Mouse (Mus musculus) bone marrow, adult 2 months (tissue): ENCODE measurements around the gene 2610028H24Rik. TPM values are rescaled to one million over a fixed set of nuclear protein-coding genes. Genes with fewer than 3 reads are reported as not detected.

ENCODE experiments used
- H3K27ac ChIP-seq: fragments of 200-500 bp; 2 replicates; pipeline ENCODE4 v1.5.1; 2012; ENCODE audit warnings: low read depth, mild to moderate bottlenecking, control low read depth, inconsistent platforms, low read length; ENCODE audit not compliant: control insufficient read depth, poor library complexity, insufficient read depth
- H3K4me1 ChIP-seq: fragments of 200-500 bp; 2 replicates; pipeline ENCODE4 v1.6.1; 2011; ENCODE audit warnings: low read length; ENCODE audit not compliant: control insufficient read depth, insufficient read depth
- H3K4me3 ChIP-seq: fragments of 200-500 bp; replicated peaks from 2 replicates; pipeline ENCODE3; 2011; ENCODE audit warnings: mild to moderate bottlenecking, low read depth, low read length, control low read depth; ENCODE audit not compliant: control insufficient read depth
- CTCF ChIP-seq: fragments of 200-500 bp; IDR thresholded peaks from 2 replicates; pipeline ENCODE4 v1.5.1; 2011; ENCODE audit warnings: low read length, control low read depth; ENCODE audit not compliant: control insufficient read depth, insufficient read depth
- POLR2A ChIP-seq: fragments of 200-500 bp; IDR thresholded peaks from 2 replicates; pipeline ENCODE4 v1.6.1; 2011; ENCODE audit warnings: low read depth, mild to moderate bottlenecking, control low read depth, low read length, borderline replicate concordance; ENCODE audit not compliant: control insufficient read depth
- WGBS: fragments of 180-500 bp; shearing (Covaris S2); methylation state at CpG from one replicate; pipeline ENCODE4 v1.1.7; 2018; 5-methylcytosine and 5-hydroxymethylcytosine counted together
- polyA plus RNA-seq: library from polyadenylated mRNA; stranded (reverse); fragments of >200 nt; gene quantifications from 2 replicates; pipeline ENCODE4 v1.2.4, GENCODE M21; 2011; ENCODE audit warnings: low replicate concordance; ENCODE audit not compliant: missing spikeins, insufficient read depth, insufficient read length

2610028H24Rik gene
- polyA plus RNA-seq, 1 experiment, result not detected

- TF ChIP-seq POLR2A, result no peak
- no peak for TF ChIP-seq CTCF
- no peaks in the 10 kb centered on the region for H3K4me1 ChIP-seq
- no peak overlapping the region for H3K4me3 ChIP-seq
- WGBS, result 94% methylated on average over 5 of the region's 5 CpGs
- H3K27ac ChIP-seq, result no peak overlapping the region
Measured at GRCm38 (mm10) chr10:76473759-76474158, 24.9 kb downstream of the 2610028H24Rik start.

GRCm38 (mm10) chr10:76480851-76481250, 32.0 kb downstream of the 2610028H24Rik start:
- no peaks in the 10 kb centered on the region for H3K4me1 ChIP-seq
- TF ChIP-seq CTCF (no peak), POLR2A (no peak)
- H3K27ac ChIP-seq, result no peak overlapping the region
- WGBS, result 90% methylated on average over 13 of the region's 13 CpGs
- H3K4me3 ChIP-seq, result no peak overlapping the region

DNA sequence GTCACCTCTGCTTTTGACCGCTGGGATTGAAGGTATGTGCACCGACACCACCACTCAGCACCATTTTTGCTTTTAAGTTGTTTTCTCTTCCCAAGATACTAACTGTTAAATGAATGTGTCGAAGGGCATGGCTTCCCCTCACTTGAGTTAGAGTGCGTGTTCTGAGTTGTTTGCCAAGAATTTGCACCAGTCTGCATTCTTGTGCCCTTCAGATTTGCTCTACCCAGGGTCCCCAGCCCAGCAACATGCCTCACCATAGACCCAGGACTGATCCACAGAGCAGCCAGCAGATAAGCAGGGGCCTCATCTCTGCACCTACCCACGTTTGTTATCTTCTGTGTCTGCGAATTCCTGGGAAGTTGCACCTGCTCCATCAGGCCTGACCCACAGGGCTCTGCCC, 32.6 kb downstream of the 2610028H24Rik start:
- WGBS, result 88% methylated on average over 6 of the region's 6 CpGs
- TF ChIP-seq CTCF, result no peak
- TF ChIP-seq POLR2A, result no peak
- H3K27ac ChIP-seq, result no peak overlapping the region

DNA sequence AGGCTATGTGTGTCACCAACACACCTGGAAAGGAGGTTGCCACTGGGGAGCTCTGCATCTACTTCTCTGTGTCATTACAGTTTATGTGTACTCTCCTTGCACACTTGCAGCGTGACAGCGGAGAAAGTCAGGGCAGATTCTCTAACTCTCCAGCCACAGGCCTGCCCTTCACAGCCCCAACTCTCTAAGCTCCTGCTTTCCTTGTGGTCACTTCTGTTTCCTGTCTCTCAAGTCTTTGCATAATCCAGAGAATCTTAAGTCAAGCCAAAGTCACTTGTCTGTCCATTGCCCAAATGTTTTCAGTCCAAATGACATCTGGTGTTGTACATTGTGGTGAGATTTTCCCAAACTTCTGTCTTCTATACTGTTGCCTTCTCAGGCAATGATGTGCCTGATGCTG, 37.4 kb downstream of the 2610028H24Rik start:
- H3K27ac ChIP-seq, result peak overlapping the region; percentile 19; the same call in 1 of the 2 replicates
- peaks cover 1% of the 10 kb centered on the region; the same call in 1 of the 2 replicates for H3K4me1 ChIP-seq
- no peak for TF ChIP-seq CTCF
- no peak for TF ChIP-seq POLR2A
- H3K4me3 ChIP-seq, result no peak overlapping the region
- 32% methylated on average over 2 of the region's 2 CpGs for WGBS

More for the DNA sequence above, 32.6 kb downstream of the 2610028H24Rik start:
- Histone ChIP-seq H3K4me1 (peaks cover 1% of the 10 kb centered on the region; the same call in 1 of the 2 replicates), H3K4me3 (no peak overlapping the region)

DNA sequence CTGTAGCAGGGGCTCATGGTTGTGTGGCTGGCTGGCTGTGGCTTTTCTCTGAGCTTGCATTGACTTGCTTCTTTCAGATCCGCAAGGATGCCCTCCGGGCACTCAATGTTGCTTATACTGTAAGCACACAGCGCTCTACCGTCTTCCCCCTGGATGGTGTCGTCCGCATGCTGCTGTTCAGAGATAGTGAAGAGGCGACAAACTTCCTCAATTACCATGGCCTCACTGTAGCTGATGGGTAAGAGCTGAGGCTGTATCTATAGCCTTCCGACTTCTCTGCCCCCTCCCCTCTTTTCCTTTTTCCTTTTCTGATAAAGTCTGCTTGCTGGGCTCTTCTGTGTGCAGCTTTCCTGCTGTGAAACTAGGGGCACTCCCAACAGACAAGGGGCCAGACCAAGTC, 39.4 kb downstream of the 2610028H24Rik start:
- no peak for TF ChIP-seq CTCF
- TF ChIP-seq POLR2A, result no peak
- Histone ChIP-seq H3K4me1 (peaks cover 1% of the 10 kb centered on the region; the same call in 1 of the 2 replicates), H3K4me3 (no peak overlapping the region), H3K27ac (no peak overlapping the region)
- WGBS, result 51% methylated on average over 8 of the region's 8 CpGs

DNA sequence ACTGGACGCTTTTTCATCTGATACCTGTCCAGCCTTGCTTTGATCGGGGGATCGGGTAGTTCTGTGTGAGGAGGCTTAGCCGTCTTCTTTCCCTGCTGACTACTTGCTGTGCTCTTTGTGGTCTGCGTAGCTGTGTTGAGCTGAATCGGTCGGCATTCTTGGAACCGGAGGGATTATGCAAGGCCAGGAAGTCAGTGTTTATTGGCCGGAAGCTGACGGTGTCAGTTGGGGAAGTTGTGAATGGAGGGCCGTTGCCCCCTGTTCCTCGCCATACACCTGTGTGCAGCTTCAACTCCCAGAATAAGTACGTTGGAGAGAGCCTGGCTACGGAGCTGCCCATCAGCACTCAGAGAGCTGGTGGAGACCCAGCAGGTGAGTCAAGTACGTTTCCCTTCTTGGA, 40.3 kb downstream of the 2610028H24Rik start:
- Histone ChIP-seq H3K27ac (no peak overlapping the region), H3K4me3 (no peak overlapping the region), H3K4me1 (peaks cover 1% of the 10 kb centered on the region; the same call in 1 of the 2 replicates)
- no peak for TF ChIP-seq POLR2A
- no peak for TF ChIP-seq CTCF
- WGBS, result 43% methylated on average over 15 of the region's 15 CpGs

GRCm38 (mm10) chr10:76493527-76493926, 44.6 kb downstream of the 2610028H24Rik start:
- Histone ChIP-seq H3K27ac (no peak overlapping the region), H3K4me1 (no peaks in the 10 kb centered on the region), H3K4me3 (no peak overlapping the region)
- 55% methylated on average over 1 of the region's 1 CpGs for WGBS
- TF ChIP-seq POLR2A (no peak), CTCF (no peak)

DNA sequence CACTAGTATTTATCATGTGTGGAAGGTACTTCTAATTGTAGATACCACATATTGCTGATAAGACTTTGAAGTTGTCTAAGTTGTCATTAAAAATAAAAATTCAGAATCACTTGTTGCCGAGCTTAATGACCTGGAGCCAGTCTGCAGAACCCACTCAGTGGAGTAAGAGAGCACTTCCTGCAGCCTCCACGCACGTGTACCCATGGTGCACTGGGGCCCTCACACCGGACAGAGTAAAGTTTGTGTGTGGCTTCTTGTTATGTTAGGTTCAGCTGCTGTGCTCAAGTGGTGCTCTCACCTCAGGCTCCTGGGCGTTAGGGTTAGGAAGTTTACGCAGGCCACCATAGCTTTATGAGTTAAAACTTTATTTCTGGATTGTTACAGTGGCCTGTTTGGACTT, 46.6 kb downstream of the 2610028H24Rik start:
- TF ChIP-seq POLR2A, result no peak
- TF ChIP-seq CTCF, result no peak
- Histone ChIP-seq H3K4me3 (no peak overlapping the region), H3K27ac (no peak overlapping the region), H3K4me1 (no peaks in the 10 kb centered on the region)
- whole genome bisulfite sequencing, result 77% methylated on average over 6 of the region's 6 CpGs

DNA sequence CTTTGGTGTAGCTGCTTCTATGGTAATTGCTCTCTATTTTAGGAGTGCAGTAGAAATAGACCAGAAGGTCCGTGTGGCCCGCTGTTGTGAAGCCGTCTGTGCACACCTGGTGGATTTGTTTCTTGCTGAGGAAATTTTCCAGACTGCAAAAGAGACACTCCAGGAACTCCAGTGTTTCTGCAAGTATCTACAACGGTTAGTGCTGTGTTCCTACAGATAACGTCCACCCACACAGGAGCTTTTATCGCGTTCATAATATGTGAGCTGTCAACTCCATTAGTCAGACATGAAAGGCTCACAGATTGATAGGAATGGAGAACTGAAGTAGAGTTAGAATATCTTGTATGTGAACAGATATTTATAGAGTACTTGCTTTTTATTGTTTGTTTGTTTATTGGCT, 47.5 kb downstream of the 2610028H24Rik start:
- Histone ChIP-seq H3K27ac (no peak overlapping the region), H3K4me1 (no peaks in the 10 kb centered on the region), H3K4me3 (no peak overlapping the region)
- 77% methylated on average over 7 of the region's 7 CpGs for WGBS
- no peak for TF ChIP-seq CTCF
- no peak for TF ChIP-seq POLR2A
